Mouse (Mus musculus): ENCODE data around the gene Nkx6-2. TPM values are rescaled to one million over a fixed set of nuclear protein-coding genes. Genes with fewer than 3 reads are reported as not detected.

Nkx6-2 gene
- polyA plus RNA-seq, 1 experiment, result 12.6 TPM

- H3K27me3 ChIP-seq (ENCODE audit: control insufficient read depth, insufficient read depth, low read length), result peaks cover 19% of the 10 kb centered on the region; the same call in 1 of the 2 replicates
- TF ChIP-seq POLR2A (IDR thresholded peaks at IDR 0.05; ENCODE audit: control insufficient read depth, extremely low read depth, insufficient read depth, low read length, poor library complexity) (no peak), CTCF (IDR thresholded peaks at IDR 0.05; ENCODE audit: borderline replicate concordance, control insufficient read depth, extremely low read depth, insufficient read depth, low read length, poor library complexity) (no peak)
These were observed 619 bp upstream of the Nkx6-2 start for GRCm38 (mm10) chr7:139583094-139583737.

GRCm38 (mm10) chr7:139581801-139582571, 611 bp downstream of the Nkx6-2 start:
- Histone ChIP-seq H3K27me3 (ENCODE audit: control insufficient read depth, insufficient read depth, low read length) (peaks cover 17% of the 10 kb centered on the region; the same call in 1 of the 2 replicates), H3K27ac (ENCODE audit: control insufficient read depth, insufficient read depth, low read length) (no peak overlapping the region), H3K4me1 (replicated peaks; ENCODE audit: control insufficient read depth, insufficient read depth, low read length) (no peaks in the 10 kb centered on the region), H3K36me3 (ENCODE audit: control insufficient read depth, insufficient read depth, low read length) (no peaks in the 10 kb centered on the region), H3K4me3 (ENCODE audit: control insufficient read depth, insufficient read depth, low read length) (no peak overlapping the region)
- TF ChIP-seq POLR2A (IDR thresholded peaks at IDR 0.05; ENCODE audit: control insufficient read depth, extremely low read depth, insufficient read depth, low read length, poor library complexity) (no peak), CTCF (IDR thresholded peaks at IDR 0.05; ENCODE audit: borderline replicate concordance, control insufficient read depth, extremely low read depth, insufficient read depth, low read length, poor library complexity) (no peak)
- DNase-seq, result no peak
- WGBS, result 3% methylated on average over 82 of the region's 82 CpGs

More at GRCm38 (mm10) chr7:139583094-139583737, 619 bp upstream of the Nkx6-2 start:
- no peak overlapping the region for H3K27ac ChIP-seq (ENCODE audit: control insufficient read depth, insufficient read depth, low read length)
- H3K4me3 ChIP-seq (ENCODE audit: control insufficient read depth, insufficient read depth, low read length), result no peak overlapping the region
- no peak for DNase-seq
- no peaks in the 10 kb centered on the region for H3K4me1 ChIP-seq (replicated peaks; ENCODE audit: control insufficient read depth, insufficient read depth, low read length)
- no peaks in the 10 kb centered on the region for H3K36me3 ChIP-seq (ENCODE audit: control insufficient read depth, insufficient read depth, low read length)
- 32% methylated on average over 17 of the region's 17 CpGs for WGBS

- no peaks in the 10 kb centered on the region for H3K36me3 ChIP-seq (ENCODE audit: control insufficient read depth, insufficient read depth, low read length)
- TF ChIP-seq POLR2A (IDR thresholded peaks at IDR 0.05; ENCODE audit: control insufficient read depth, extremely low read depth, insufficient read depth, low read length, poor library complexity) (no peak), CTCF (IDR thresholded peaks at IDR 0.05; ENCODE audit: borderline replicate concordance, control insufficient read depth, extremely low read depth, insufficient read depth, low read length, poor library complexity) (no peak)
- H3K27ac ChIP-seq (ENCODE audit: control insufficient read depth, insufficient read depth, low read length), result no peak overlapping the region
- no peak for DNase-seq
- 10% methylated on average over 78 of the region's 78 CpGs for WGBS
- no peak overlapping the region for H3K4me3 ChIP-seq (ENCODE audit: control insufficient read depth, insufficient read depth, low read length)
- H3K27me3 ChIP-seq (ENCODE audit: control insufficient read depth, insufficient read depth, low read length), result peaks cover 15% of the 10 kb centered on the region; the same call in 1 of the 2 replicates
- no peaks in the 10 kb centered on the region for H3K4me1 ChIP-seq (replicated peaks; ENCODE audit: control insufficient read depth, insufficient read depth, low read length)
These were observed 1.5 kb downstream of the Nkx6-2 start for GRCm38 (mm10) chr7:139580851-139581775.

GRCm38 (mm10) chr7:139579261-139579905, 3.2 kb downstream of the Nkx6-2 start:
- Histone ChIP-seq H3K4me1 (replicated peaks; ENCODE audit: control insufficient read depth, insufficient read depth, low read length) (no peaks in the 10 kb centered on the region), H3K4me3 (ENCODE audit: control insufficient read depth, insufficient read depth, low read length) (no peak overlapping the region), H3K36me3 (ENCODE audit: control insufficient read depth, insufficient read depth, low read length) (no peaks in the 10 kb centered on the region), H3K27ac (ENCODE audit: control insufficient read depth, insufficient read depth, low read length) (no peak overlapping the region), H3K27me3 (ENCODE audit: control insufficient read depth, insufficient read depth, low read length) (peaks cover 7% of the 10 kb centered on the region; the same call in 1 of the 2 replicates)
- no peak for TF ChIP-seq POLR2A (IDR thresholded peaks at IDR 0.05; ENCODE audit: control insufficient read depth, extremely low read depth, insufficient read depth, low read length, poor library complexity)
- no peak for TF ChIP-seq CTCF (IDR thresholded peaks at IDR 0.05; ENCODE audit: borderline replicate concordance, control insufficient read depth, extremely low read depth, insufficient read depth, low read length, poor library complexity)
- WGBS, result 93% methylated on average over 21 of the region's 21 CpGs
- no peak for DNase-seq

- no peak overlapping the region for H3K4me3 ChIP-seq (ENCODE audit: control insufficient read depth, insufficient read depth, low read length)
- WGBS, result 97% methylated on average over 16 of the region's 16 CpGs
- no peaks in the 10 kb centered on the region for H3K36me3 ChIP-seq (ENCODE audit: control insufficient read depth, insufficient read depth, low read length)
- no peak for DNase-seq
- H3K27ac ChIP-seq (ENCODE audit: control insufficient read depth, insufficient read depth, low read length), result no peak overlapping the region
- no peaks in the 10 kb centered on the region for H3K4me1 ChIP-seq (replicated peaks; ENCODE audit: control insufficient read depth, insufficient read depth, low read length)
- TF ChIP-seq POLR2A (IDR thresholded peaks at IDR 0.05; ENCODE audit: control insufficient read depth, extremely low read depth, insufficient read depth, low read length, poor library complexity) (no peak), CTCF (IDR thresholded peaks at IDR 0.05; ENCODE audit: borderline replicate concordance, control insufficient read depth, extremely low read depth, insufficient read depth, low read length, poor library complexity) (no peak)
- no peaks in the 10 kb centered on the region; the same call in 1 of the 2 replicates for H3K27me3 ChIP-seq (ENCODE audit: control insufficient read depth, insufficient read depth, low read length)
These were observed 6.4 kb downstream of the Nkx6-2 start for GRCm38 (mm10) chr7:139576064-139576686.
